Mouse (Mus musculus): ENCODE measurements around the gene Arid3b. TPM values are rescaled to one million over a fixed set of nuclear protein-coding genes. Genes with fewer than 3 reads are reported as not detected.

Gene Arid3b
- total RNA-seq, 4 experiments from 2014 or later = 2.9 to 5.4 (median 3.4) TPM

GRCm38 (mm10) chr9:57829812-57830557 is 6.6 kb downstream of the Arid3b start:
- no peak for DNase-seq (ENCODE audit: low spot score)

- no peak for DNase-seq (ENCODE audit: low spot score)
These were observed 13.2 kb downstream of the Arid3b start for GRCm38 (mm10) chr9:57823397-57823796.

- DNase-seq (ENCODE audit: low spot score) = no peak
These were observed 13.8 kb downstream of the Arid3b start for GRCm38 (mm10) chr9:57822812-57823211.

- no peak for DNase-seq (ENCODE audit: low spot score)
These were observed 16.2 kb downstream of the Arid3b start for GRCm38 (mm10) chr9:57820186-57821080.

- no peak for DNase-seq (ENCODE audit: low spot score)
These were observed 19.3 kb downstream of the Arid3b start for GRCm38 (mm10) chr9:57817220-57817667.

- no peak for DNase-seq (ENCODE audit: low spot score)
These were observed 21.7 kb downstream of the Arid3b start for GRCm38 (mm10) chr9:57814866-57815265.

- no peak for DNase-seq (ENCODE audit: low spot score)
These were observed 22.6 kb downstream of the Arid3b start for GRCm38 (mm10) chr9:57814014-57814413.

GRCm38 (mm10) chr9:57811793-57812733 is 24.5 kb downstream of the Arid3b start:
- no peak for DNase-seq (ENCODE audit: low spot score)

GRCm38 (mm10) chr9:57810691-57811090 is 25.9 kb downstream of the Arid3b start:
- DNase-seq (ENCODE audit: low spot score) = no peak

- DNase-seq (ENCODE audit: low spot score) = no peak
These were observed 27.8 kb downstream of the Arid3b start for GRCm38 (mm10) chr9:57808771-57809310.

GRCm38 (mm10) chr9:57807174-57807651 is 29.4 kb downstream of the Arid3b start:
- DNase-seq (ENCODE audit: low spot score) = no peak

- no peak for DNase-seq (ENCODE audit: low spot score)
These were observed 30.5 kb downstream of the Arid3b start for GRCm38 (mm10) chr9:57806066-57806481.

GRCm38 (mm10) chr9:57805087-57805737 is 31.4 kb downstream of the Arid3b start:
- DNase-seq (ENCODE audit: low spot score) = peak; percentile 9

GRCm38 (mm10) chr9:57803839-57804238 is 32.8 kb downstream of the Arid3b start:
- no peak for DNase-seq (ENCODE audit: low spot score)

GRCm38 (mm10) chr9:57803047-57803446 is 33.5 kb downstream of the Arid3b start:
- no peak for DNase-seq (ENCODE audit: low spot score)

GRCm38 (mm10) chr9:57800325-57800975 is 36.1 kb downstream of the Arid3b start:
- no peak for DNase-seq (ENCODE audit: low spot score)

- peak; percentile 61 for DNase-seq (ENCODE audit: low spot score)
These were observed 37.8 kb downstream of the Arid3b start for GRCm38 (mm10) chr9:57798725-57799253.

- no peak for DNase-seq (ENCODE audit: low spot score)
These were observed 39.1 kb downstream of the Arid3b start for GRCm38 (mm10) chr9:57797456-57797855.

- DNase-seq (ENCODE audit: low spot score) = no peak
These were observed 46.9 kb downstream of the Arid3b start for GRCm38 (mm10) chr9:57789733-57790132.

GRCm38 (mm10) chr9:57782656-57783055 is 53.9 kb downstream of the Arid3b start:
- no peak for DNase-seq (ENCODE audit: low spot score)
